Mouse (Mus musculus) spleen, adult 2 months (tissue): ENCODE results near the gene Rnf182.

Source experiments
- CTCF ChIP-seq: fragments of 200-500 bp; IDR thresholded peaks from 2 replicates; pipeline ENCODE4 v1.5.1; 2011; ENCODE audit warnings: mild to moderate bottlenecking, inconsistent platforms; ENCODE audit not compliant: insufficient read depth, insufficient read length, insufficient replicate concordance; ENCODE audit errors: extremely low read depth
- POLR2A ChIP-seq: fragments of 200-500 bp; IDR thresholded peaks from 2 replicates; pipeline ENCODE4 v1.6.1; 2011; ENCODE audit warnings: low read depth, low read length, inconsistent platforms

GRCm38 (mm10) chr13:43585335-43585734, 30.2 kb upstream of the Rnf182 start:
- TF ChIP-seq CTCF (no peak), POLR2A (no peak)
